Mouse (Mus musculus): ENCODE results near the gene Gale.
"Not testable (repeated sequence)": the region's sequence is repeated elsewhere in the genome, so short reads cannot be mapped to it uniquely, and the experiment has no call there.

Gene Gale

DNA sequence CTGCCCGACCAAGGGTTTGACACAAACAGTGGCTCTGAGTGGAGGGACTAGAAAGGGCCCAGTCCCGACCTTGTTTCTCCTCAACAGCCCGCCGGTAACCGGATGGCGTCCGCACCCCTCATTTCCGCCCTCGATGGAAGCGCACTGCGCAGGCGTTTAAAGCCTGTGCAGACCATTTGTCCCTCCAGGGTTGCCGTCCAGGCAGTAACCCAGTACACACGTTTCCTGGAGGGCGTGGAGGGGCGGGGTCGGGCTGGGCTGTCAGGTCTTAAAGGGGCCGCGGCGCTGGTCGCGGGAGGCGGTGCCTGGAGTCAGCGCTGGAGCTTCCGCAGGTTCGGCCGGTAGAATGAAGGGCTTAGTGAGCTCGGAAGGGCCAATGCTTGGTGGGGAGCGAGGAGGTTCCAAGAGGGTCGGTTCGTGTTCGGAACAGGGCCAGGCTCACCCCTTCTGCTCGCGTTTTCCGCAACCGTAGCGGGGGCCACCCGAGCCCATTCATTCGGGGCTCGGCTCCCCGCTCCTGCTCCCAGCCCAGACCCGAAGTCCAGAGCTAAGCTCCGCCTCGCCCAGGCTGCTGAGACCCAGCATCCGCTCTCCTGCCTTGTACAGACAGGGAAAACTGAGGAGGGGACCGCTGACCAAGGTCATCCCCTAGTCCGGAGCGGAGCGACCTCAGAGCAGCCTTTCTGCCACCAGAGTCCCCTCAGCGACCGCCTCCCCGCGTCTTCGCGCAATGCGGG, at the start of gene Gale:
Gale (plus strand) TSS at position 271 of the 737 bp plus-strand sequence.
- peak; percentile 98 for DNase-seq (ENCODE audit: low read depth, low spot score)

DNA sequence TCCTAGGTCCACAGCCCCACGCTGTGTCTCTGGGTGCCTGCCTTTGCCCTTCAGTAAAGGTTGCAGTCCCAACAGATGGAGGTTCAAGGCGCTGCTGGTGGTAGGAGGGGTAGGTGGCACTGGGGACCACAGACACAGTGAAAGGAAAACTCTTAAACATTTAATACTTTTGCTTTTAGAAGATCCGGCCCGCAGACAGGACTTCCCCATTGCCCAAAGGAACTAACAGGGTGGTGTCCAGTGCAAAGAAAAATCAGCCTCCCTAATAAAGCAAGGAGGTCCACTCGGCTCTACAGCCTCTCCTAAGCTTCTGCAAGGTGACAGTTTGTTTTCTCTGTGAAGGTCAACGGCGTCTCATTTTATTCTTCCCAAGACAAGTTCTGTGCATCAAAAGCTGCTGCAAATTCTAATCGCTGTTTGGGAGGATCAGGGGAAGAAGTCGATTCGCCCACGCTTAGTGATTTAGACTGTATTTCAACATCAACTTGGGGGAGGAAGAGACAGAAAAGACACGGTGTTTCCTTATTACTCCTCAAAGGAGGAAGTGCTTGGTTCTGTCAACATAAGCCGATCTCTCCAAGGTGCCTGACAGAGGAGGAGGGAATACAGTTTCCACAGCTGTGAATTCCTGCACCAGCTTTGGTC, 44.8 kb upstream of the Gale start:
- DNase-seq (ENCODE audit: low read depth, low spot score): no peak

DNA sequence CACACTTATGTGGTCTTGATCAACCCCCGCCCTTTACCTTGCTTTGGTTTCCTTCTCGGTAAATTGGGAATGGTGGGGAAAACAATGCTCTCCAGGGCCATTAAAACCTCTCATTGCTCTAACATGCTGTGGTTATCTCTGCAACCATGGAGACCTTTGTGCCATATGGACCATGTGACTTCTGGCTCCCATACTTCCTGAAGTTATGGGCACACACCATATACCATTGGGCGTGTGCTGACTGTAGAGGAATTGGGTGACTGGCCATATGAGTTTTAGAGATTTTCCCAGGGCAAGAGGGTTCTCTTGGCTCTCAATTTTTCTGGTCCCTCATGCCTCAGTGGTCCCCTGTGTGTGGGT, 44.3 kb upstream of the Gale start:
- DNase-seq (ENCODE audit: low read depth, low spot score): no peak

DNA sequence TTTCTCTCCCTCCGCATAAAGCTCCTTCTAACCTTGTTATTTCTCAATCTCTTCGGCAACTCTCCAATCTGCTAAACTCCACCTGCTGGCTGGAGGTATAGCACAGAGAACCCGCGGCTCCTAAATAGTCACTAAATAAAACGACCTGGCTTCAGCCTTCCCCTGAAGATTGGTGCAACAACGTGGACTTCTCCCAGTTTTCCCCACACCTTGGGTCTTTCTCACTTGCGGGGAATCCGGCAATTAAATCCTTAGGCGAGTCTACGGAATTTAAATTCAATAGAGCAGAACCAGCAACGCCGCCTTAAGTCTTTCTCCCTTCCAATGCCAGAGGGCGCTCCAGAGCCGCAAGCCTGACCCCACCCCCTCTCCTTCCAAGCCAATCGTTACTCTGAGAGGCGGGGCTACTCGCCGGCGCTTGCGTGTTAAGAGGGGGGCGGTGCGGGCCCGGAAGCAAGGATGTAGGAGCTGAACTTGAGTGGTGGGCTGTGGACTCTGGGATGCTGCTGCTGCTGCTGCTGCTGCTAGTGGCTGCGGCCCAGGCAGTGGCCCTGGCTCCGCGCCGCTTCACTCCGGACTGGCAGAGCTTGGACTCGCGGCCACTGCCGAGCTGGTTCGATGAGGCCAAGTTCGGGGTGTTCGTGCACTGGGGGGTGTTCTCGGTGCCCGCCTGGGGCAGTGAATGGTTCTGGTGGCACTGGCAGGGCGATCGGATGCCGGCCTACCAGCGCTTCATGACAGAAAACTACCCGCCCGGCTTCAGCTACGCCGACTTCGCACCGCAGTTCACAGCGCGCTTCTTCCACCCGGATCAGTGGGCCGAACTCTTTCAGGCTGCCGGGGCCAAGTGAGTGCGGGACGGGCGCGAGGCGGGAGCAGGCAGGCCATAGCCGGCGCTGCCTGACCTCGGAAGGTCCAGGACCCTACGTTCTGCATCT, 43.0 kb upstream of the Gale start, which contains the start of gene Fuca1:
Fuca1 (plus strand) TSS at position 432 of the 938 bp plus-strand sequence.
- peak; percentile 91 for DNase-seq (ENCODE audit: low read depth, low spot score)

DNA sequence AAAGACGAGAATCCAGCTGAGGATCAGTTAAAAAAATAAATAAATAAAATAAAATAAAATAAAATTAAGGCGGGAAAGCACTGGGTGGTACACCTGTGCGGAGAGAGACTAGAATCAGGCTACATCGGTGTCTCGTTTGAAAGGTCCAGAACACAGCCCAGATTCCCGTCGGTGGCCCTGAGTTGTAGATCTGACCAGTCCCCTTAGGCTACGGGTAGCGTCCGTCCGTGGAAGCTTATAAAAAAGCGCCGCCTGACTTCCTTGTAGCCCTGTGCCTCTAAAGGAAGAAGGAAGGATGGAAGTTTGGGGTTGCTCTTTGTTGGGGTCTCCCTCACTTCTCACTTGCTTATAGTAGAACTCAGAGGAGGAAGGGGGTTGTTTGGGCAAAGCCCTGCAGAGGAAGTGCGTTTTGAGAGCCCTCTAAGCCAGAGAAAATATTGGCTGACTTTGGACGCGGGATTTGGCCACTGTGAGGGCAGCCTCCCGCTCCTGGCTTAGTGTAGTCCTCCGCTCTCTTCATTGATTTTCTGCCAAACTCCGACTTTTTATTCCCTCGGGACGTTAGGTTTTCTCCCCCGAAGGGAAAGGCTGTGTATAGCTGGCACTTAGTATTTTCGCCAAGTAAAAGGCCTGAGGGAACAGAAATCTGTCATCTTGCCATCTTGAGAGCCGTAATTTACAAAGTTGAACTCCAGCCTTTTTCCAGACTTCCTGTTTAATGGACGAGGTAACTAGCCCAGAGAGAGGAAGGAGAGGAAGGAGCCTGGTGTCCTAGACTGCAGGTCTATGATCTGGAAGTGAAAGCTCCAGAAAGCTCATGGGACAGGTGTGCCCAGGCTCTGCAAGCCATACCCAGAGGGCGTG, 42.0 kb upstream of the Gale start:
- DNase-seq (ENCODE audit: low read depth, low spot score): no peak

DNA sequence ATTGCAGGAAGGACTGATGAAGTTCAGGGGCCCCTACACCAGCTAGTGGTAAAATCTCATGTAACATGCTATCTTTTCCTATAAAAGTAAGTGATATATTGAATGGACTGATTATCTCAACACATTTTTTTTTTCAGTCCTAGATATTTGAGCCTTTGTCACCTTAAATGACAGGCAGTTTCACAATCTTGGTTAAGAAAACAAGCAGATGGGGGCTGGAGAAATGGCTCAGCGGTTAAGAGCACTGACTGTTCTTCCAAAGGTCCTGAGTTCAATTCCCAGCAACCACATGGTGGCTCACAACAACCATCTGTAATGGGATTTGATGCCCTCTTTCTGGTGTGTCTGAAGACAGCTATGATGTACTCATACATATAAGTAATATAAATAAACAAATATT, 41.3 kb upstream of the Gale start:
- no peak for DNase-seq (ENCODE audit: low read depth, low spot score)

DNA sequence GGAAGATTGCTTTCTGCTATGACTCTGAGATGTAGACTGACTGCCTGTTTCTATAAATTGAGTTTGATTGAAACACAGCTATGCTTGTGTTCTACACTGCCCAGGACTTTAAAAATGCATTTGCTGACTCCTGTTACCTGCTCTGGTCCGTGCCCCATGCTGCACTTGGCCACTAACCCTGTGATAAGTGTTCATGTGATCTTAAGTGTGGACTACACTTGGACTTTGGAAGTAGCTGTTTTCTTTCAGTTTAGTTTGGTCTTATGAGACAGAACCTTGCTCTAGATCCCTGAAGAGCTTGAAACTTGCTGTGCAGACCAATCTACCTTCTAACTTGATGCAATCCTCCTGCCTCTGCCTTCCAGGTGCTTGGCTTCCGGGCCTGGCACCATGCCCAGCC, 39.1 kb upstream of the Gale start:
- DNase-seq (ENCODE audit: low read depth, low spot score): no peak

DNA sequence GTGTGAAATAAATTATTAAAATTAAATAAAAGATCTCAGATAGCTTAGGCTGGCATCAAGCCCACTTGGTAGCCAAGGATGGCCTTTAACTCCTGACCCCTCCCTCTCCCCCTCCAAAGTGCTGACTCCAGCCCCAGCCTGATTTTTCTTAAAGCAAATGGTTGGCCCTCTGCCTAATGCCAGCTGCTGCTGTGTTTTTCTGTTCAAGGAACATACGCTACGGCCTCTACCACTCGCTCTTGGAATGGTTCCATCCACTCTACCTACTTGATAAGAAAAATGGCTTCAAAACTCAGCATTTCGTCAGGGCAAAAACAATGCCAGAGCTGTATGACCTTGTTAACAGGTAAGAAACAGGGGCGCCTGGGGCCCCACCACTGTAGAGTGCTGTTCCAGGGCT, 38.2 kb upstream of the Gale start:
- no peak for DNase-seq (ENCODE audit: low read depth, low spot score)

DNA sequence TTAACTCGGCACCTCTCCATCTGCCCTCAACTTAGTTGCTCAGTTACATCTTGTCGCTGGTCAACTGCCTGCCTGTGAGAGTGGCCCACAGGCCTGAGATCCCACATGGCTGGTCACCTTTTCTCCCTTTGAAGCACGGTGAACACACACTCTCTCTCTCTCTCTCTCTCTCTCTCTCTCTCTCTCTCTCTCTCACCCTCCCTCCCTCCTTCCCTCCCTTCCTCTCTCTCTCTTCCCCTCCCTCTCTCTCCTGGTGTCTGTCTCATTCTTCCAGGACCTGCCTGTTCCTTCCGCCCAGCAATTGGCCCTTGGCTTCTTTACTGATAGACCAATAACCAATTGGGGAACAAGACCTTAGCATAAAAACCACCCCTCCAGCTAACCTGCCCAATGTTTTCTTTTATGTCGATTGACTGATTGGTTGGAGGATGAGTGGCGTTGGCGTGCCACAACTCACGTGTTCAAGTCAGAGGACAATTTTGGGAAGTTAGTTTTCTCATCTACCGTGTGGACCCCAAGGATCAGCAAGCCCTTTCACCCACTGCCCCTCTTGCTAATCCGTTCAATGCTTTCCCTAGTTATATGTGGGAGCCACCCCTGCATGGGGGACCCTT, 37.2 kb upstream of the Gale start:
- no peak for DNase-seq (ENCODE audit: low read depth, low spot score)

DNA sequence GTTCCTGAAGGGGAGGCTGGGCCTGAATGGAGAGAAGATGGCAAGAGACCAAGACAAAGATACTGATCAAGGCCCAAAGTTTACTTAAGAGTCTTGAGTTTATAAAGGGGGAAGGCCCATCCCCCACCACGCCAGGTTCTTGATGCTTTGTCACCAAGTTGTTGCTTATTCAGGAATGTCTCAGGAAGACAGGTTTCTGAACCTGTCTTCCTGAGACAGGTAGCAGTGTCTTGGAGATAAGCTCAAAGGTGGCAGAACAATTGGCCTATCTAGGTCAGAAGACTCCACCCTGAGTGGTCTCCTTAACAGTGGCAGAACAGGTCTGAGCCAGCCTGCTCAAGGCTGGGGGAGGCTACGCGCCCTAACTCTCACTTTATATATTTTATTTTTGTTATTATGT, 36.7 kb upstream of the Gale start:
- no peak for DNase-seq (ENCODE audit: low read depth, low spot score)

DNA sequence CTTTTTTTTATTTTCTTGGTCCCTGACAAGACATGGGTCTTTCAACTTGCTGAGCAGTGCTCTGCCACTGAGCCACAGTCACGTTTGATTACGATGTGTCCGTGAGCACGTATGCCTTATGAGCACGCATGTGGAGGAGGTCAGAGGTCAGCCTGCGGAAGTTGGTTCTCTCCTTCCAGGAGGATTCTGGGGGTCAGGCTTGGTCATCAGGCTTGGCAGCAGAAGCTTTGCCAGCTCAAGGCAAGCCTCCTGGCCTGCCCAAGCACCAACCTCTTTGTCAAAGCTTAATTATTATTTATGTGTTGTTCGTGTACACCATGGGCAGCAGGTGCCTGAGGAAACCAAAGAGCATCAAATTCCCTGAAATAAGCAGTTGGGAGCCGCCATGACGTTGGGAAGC, 35.2 kb upstream of the Gale start:
- no peak for DNase-seq (ENCODE audit: low read depth, low spot score)

DNA sequence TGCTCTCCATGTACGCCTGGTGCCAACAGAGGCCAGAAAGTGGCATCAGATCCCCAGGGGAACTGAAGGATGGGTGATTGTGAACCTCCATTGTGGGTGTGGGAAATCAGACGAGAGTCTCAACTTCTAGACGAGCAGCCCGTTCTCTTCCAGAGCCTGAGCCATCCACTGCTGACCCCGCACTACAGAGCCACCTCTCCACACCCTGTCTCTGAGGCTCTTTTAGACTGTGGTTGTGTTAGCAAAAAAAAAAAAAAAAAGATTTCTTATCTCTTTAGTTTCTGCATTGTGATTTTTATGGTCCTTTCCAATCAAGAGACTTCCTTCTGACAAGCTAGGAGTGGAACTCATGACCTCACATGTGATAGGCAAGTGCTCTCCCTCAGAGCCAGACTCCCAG, 34.1 kb upstream of the Gale start:
- DNase-seq (ENCODE audit: low read depth, low spot score): no peak

DNA sequence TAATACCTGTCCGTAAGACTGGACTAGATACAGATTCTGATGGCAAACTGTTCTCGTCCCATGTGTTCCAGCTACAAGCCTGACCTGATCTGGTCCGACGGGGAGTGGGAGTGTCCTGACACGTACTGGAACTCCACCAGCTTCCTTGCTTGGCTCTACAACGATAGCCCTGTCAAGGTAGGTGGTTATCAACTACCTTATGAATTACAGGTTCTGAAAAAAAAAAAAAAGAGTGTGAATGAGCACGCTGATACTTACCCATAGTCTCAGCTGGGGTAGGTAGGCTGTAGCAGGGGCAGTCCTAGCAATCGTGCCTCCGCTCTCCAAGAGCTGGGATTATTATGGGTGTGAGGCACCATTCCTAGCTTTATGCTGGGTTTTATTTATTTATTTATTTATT, 33.7 kb upstream of the Gale start:
- no peak for DNase-seq (ENCODE audit: low read depth, low spot score)

DNA sequence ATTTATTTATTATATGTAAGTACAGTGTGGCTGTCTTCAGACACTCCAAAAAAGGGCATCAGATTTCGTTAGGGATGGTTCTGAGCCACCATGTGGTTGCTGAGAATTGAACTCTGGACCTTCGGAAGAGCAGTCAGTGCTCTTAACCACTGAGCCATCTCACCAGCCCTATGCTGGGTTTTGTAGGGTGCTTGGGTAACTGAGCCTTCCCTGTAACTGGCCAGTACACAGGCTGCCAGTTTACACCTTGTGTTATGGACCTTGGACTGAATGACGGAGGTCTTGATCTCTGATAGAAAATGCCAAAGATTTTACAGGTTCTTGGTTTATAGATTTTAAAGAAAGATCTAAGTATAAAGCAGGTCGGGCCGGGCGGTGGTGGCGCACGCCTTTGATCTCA, 33.3 kb upstream of the Gale start:
- no peak for DNase-seq (ENCODE audit: low read depth, low spot score)

DNA sequence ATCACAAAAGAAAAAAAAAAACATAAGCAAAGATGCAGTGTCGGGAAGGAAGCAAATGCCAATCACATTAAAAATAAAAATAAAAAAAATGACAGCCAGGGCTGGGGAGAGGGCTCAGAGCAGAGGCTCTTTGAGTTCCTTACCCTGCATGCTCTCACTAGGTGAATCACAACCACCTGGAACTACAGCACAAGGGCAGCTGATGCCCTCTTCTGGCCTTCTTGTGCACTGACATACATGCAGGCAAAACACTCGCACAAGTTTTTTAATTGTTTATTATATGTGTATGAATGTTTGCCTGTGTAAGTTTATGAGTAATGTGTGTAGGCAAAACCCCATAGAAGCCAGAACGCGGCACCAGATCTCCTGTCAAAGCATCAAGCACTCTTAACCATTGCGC, 31.7 kb upstream of the Gale start:
- DNase-seq (ENCODE audit: low read depth, low spot score): no peak

DNA sequence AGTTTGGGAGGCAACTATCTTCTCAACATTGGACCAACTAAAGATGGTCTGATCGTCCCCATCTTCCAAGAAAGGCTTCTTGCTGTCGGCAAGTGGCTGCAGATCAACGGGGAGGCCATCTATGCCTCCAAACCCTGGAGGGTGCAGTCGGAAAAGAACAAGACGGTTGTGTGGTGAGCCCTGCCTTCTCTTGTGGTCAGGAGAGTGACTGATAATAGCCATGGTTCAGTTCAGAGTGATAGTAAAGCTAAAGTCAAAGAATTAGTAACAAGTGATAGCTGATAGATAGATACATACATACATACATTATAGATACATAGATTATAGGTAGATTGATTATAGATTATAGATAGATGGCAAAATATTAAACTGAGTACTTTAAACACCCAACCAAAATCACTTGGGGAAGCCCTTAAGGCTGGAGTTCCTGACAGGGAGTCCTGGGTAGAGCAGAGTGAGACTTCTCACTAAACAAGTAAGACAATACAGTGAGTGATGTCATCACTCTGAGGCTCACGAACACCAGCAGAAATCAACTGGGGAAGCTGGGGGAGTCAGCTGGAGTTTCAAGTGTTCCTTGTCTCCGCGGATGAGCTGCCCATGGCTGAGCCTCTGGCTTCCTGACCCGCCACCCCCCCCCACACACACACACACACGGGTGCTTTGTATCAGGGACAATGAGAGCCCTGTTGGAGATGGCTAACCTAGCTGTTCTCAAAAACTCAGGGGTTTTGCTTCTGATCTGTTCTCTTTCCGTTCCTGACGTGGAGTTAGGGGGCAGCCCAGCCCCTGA, 28.6 kb upstream of the Gale start:
- no peak for DNase-seq (ENCODE audit: low read depth, low spot score)

DNA sequence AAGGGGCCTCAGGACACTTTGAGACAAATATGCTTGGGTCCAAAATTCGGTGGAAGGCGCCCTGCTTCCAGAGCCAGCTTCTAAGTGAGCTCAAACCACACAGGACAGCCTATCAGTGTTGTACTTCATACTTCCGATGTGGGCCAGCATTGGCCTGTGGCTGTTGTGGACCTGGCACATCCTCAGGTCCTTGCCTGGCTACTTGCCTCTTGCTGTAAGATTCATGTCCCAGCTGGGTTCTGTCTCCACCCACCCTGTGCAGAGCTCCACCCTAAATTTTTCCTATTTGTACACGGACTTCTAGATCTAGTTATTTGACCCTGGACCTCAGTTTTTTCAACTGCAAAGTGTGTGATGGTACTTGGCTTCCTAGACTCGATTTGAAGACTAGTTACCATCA, 28.0 kb upstream of the Gale start:
- no peak for DNase-seq (ENCODE audit: low read depth, low spot score)

DNA sequence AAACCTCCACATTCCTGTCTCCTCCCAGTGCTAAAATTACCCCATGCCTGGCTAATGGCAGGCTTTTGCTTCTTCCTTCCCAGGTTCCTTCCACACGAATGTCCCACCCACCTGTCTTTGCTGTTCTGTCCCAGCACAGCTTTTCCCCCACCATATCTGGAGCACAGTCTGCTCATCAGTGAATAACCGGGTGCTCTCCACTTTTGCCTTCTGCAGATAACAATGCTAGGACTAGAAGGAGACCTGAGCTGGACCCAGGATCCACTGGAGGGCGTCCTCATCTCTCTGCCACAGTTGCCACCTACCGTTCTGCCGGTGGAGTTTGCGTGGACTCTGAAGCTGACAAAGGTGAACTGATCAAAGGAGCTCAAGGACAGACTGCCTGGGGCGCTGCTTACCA, 24.7 kb upstream of the Gale start:
- DNase-seq (ENCODE audit: low read depth, low spot score): no peak

DNA sequence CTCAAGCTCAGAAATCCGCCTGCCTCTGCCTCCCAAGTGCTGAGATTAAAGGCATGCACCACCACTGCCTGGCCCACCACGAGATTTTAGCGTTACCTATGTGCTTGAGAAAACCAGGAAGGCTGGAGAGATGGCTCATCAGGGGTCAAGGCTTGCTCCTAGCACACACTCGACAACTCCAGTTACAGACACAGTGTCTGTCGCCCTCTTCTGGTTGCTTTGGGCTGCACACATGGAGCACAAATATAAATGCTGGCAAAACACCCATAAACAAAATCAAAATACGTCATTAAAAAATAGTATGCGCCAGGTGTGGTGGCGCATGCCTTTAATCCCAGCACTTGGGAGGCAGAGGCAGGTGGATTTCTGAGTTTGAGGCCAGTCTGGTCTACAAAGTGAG, 22.5 kb upstream of the Gale start:
- DNase-seq (ENCODE audit: low read depth, low spot score): not testable (repeated sequence)

DNA sequence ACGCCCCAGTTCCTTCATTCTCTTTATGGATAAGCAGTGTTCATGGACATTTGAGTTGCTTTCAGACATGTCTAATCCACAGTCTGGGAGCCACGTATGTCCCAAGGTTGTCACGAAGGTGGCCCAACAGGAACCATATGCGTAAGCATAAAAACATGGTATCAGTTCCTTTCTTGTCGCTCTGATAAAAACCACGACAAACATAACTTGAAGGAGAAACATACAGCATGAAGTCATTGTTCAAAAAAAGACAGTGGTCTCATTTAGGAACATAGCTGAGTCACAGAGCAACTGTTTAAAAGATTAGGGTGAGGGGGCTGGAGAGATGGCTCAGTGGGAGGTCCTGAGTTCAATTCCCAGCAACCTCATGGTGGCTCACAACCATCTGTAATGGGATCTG, 21.3 kb upstream of the Gale start:
- DNase-seq (ENCODE audit: low read depth, low spot score): no peak
